Mouse (Mus musculus): ENCODE results near the gene Mmp15.

GRCm38 (mm10) chr8:95374429-95374828, 22.4 kb downstream of the Mmp15 start:
- TF ChIP-seq CTCF (IDR thresholded peaks at IDR 0.05; ENCODE audit: extremely low read depth, insufficient read length, insufficient replicate concordance, low read depth, low read length) (no peak), POLR2A (IDR thresholded peaks at IDR 0.05; ENCODE audit: low read depth, low read length) (no peak)

All from small intestine, adult 2 months (tissue).